Mouse (Mus musculus): ENCODE measurements around the gene Macrod2.

The Macrod2 gene

DNA sequence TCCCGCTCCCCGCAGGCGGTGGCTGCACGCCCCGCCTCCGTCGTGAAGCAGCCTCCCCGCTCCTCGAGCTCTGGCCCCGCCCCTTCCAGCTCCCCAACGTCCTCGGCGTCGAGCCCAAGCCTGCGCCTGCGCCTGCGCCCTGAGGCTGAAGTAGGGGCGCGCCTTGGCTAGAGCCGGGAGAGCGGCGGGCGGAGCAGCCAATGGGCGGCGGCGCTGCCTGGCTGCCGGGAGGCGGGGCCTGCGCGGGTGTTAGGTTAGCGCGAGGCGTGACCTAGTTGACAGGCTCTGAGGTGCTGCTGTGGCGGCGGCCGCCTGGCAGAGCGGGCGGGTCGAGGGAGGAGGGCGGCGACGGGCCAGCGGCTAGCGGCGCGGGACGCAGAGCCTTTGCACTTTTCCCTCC is at the start of gene Macrod2:
Macrod2 (plus strand) TSS at position 131 of the 400 bp plus-strand sequence.
- peak; percentile 98 to 99 for DNase-seq

- DNase-seq, result no peak
Observed at GRCm38 (mm10) chr2:140359905-140360304, 35.2 kb upstream of the Macrod2 start.

DNA sequence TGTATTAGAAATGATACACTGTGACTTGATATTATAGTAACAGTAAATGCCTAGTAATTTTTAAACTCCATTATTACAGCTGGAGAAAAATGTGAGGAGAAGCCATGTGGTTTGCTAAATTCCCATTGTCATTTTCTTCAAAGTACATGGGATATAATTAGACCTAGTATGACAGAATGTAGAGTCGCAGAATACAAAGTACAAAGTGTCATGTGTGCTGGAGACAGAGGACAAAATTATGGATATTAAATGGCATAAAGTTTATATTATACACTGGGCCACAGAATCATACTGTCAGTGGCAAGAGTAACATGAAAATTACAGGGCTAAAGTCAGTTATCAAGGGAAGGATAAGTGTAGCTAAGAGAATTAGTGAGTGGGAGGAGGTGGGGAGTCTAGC is 30.3 kb upstream of the Macrod2 start:
- DNase-seq, result no peak

DNA sequence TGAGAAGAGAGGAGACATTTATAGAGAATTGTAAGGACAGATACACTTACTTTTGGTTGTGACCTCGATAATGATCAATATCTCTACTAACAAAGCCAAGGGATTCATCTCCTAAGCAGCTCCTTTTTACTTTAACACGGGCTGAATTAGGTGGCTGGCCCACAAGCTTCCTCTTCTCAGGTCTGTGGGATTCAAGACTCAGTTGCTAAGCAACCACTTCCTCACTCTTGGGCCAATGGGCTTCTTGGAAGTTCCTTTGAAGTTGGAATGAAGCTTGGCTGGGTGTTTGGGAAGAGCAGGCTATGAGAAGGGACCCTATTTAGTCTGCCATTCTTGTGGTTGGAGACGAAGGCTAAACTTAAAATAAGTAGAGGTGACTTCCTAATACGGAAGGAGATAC is 5.6 kb upstream of the Macrod2 start, which contains the start of gene Sel1l2:
Sel1l2 (minus strand) TSS at position 182 of the 400 bp plus-strand sequence.
- DNase-seq, result no peak

GRCm38 (mm10) chr2:140395744-140396231 is 679 bp downstream of the Macrod2 start:
- peak; percentile 50 to 65 for DNase-seq

- DNase-seq, result no peak
Observed at GRCm38 (mm10) chr2:140425844-140426243, 30.7 kb downstream of the Macrod2 start.

DNA sequence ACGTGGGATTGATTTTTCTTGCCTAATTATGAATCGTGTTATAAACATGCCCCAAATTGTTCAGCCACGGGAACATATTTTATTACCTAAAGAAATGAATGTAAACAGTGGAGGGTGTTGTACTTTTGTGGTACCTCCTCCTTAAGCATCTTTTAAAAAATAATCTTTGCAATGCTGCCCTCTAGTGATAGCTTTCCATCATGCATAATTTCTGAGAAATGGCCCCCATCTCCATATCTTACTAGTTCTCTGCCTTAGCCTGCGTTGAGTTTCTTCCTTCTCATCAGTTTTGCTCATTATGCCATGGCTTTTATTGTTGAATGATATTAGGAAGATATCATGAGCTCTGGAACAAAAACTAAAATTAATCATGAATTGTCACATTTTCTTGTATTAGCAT is 32.2 kb downstream of the Macrod2 start:
- DNase-seq, result peak; percentile 2 to 37

- DNase-seq, result peak; percentile 9 to 64
Observed at GRCm38 (mm10) chr2:140439081-140439480, 44.0 kb downstream of the Macrod2 start.

- DNase-seq, result no peak
Observed at GRCm38 (mm10) chr2:140448636-140449035, 53.5 kb downstream of the Macrod2 start.

- DNase-seq, result no peak
Observed at GRCm38 (mm10) chr2:140475770-140476169, 80.7 kb downstream of the Macrod2 start.

GRCm38 (mm10) chr2:140476891-140477290 is 81.8 kb downstream of the Macrod2 start:
- DNase-seq, result no peak

DNA sequence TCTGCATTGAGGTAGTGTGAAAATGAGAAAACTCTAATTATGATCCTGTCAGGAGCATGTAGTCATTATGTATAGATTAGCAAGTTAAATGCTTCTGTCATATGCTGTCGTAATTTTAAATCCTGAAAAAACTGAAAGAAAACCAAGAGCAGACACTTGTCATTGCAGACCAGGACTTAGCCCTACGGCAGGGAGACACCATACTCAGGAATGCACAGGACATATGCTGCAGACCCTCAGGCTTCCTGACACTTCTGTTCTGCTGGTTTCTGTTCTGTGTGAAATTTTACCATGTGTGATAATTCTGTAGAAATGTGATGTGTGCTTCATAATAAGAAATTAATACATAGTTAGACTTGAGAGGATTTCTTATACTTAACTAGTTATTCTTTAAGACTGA is 87.5 kb downstream of the Macrod2 start:
- DNase-seq, result no peak

- DNase-seq, result no peak
Observed at GRCm38 (mm10) chr2:140497688-140498087, 102.6 kb downstream of the Macrod2 start.

DNA sequence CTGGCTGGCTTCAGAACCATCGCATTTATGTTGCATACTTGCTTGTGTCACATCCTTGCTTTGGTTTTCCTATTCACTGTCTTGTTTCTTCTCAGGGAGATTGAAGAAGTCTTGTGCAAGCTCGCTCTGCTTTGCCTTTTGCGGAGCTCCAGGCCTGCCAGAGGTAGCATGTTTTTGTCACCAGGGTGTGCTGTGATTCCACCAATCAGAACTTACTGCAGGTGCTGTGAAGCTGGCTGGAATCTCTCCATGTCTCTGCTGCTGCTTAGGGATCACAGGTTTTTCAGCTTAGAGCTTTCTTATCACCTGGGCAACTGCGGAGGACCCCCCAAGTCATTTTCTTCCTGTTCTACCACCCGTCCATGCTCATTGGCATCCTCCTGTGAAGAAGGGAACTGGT is 105.8 kb downstream of the Macrod2 start:
- peak; percentile 3 to 52 for DNase-seq

- no peak for DNase-seq
Observed at GRCm38 (mm10) chr2:140521472-140521871, 126.4 kb downstream of the Macrod2 start.

DNA sequence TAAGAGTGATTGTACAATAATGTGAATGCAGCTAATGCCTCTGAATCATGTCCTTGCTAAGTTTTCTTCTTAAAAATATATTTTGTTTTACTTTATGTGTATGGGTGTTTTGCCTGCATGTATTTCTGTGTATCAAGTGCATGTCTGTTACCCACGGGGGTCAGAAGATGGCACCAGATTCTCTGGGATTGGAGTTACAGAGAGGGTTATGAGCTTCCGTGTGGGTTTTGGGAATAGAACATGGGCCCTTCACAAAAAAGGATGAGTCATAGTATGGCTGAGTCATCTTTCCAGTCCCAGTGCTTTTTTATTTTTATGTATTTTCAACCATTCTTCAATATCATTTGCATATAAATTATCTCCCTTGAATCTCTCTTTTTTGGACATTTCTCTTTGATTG is 135.1 kb downstream of the Macrod2 start:
- DNase-seq, result no peak

- no peak for DNase-seq
Observed at GRCm38 (mm10) chr2:140532024-140532423, 136.9 kb downstream of the Macrod2 start.

DNA sequence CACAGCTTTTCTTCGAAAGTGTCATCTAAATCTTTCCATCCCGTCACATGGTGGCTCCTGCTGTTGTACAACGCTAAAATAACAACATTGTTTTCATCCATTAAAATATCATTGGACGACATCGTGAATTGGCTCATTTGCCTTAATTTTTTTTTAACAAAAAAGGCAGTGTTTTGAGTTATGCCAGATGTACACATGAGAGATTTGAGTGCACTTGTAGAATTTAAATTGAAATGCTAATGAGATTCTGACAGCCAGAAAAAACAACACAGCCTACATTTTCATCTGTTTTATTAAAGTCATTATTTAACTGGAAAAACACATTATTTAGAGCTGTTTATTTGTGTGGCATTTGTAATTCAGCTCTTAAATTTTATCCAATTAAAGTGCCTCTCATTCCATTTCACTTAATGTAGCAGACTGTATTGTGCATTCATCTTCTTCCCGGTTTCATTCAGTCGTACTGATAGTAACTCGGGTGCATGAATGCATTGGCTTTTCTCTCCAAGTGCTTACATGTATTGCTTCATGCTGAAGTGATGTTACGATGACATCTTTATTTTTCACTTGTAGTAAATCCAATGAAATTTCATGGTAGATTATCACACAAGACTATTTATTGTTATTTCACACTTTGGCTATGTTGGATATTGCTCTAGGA is 137.9 kb downstream of the Macrod2 start:
- DNase-seq, result no peak

DNA sequence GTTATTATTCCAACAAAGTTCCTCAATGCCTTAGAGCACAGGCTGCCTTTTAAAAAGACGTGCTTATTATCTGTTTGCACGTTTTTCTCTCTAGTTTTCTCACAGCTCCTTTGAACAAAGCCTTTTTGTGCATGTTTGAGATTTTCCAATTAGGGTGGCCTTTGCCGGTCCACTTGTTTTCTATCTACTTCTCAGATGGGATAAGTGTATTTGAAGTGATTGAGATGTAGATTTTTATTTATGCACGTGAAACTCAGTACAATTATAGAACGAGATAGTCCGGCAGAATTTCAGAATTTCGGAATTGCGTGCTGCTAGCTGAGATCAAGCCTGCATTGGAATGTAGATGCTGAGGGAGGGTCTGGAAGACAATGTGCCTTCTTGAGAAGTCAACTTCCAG is 138.5 kb downstream of the Macrod2 start:
- DNase-seq, result no peak

DNA sequence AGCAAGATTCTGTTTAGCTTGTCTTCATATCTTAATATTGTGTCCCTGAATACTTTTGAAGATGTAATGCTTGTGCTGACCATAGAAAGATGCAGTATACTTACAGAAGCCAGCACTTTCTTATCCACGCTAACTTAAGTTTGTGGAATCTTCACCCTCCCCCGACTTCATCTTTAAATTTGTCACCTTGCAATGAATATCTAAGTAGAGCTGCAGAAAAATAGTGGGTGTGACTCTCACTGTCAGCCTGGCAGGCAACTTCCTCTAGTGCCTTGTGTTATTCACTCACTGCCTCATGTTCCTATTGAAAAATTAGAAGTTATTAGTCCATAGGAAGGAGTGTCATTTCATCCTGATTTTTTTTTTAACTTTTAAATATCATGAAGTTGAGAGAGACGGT is 139.5 kb downstream of the Macrod2 start:
- no peak for DNase-seq

DNA sequence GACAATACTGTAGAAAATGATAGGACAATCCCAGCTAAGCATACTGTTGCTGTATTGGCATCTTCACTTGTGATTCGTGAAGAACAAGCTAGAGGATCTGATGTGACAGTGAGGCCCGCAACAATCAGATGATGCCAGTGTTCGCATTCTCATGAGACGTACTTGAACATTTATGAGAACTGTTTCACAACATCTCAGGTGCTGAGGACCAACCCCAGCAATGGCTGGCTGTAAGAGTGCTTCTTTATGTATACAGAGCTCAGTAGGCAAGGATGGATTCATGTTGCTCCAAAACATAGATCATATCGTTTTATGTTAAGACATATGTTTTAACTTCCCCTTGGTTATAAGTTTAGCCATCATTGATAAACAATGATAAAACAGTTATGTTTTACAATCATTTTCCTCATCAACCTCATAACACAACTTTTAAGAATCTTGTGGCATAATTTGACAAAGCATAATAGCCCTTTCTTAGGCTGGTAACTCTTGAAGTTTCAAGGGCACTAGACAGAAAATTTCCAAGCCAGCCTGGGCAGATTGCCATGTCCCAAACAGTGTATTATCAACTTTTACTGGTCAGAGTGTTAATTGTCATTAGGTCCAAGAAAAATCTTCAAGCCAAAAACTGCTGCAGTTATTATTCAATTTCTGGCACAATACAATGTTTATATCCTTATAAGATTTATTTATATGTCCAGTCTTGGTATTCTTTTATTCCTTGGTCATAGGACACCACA is 140.9 kb downstream of the Macrod2 start:
- DNase-seq, result peak in 1 of 2 experiments; percentile 2

- DNase-seq, result no peak
Observed at GRCm38 (mm10) chr2:140549286-140549685, 154.2 kb downstream of the Macrod2 start.

GRCm38 (mm10) chr2:140561426-140561825 is 166.3 kb downstream of the Macrod2 start:
- no peak for DNase-seq

DNA sequence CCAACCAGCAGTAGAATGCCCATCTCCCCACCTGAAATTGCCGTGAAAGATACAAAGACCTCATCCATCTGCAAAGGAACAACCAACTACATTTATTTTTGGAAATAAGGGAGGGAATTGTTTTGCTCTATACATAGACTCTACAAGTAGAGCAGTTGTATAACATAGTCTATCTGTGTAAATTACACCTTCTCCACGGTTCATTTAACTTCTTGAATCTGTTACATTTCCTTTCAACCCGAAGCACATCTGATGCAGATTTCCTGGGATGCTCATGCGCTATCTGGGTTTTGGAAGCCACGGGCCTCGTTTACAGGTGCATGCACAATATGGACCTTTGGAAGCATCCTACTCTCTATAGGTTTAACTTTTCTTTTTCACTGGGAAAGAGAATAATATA is 175.8 kb downstream of the Macrod2 start:
- DNase-seq, result no peak
